Mouse (Mus musculus) CD4-positive helper T cell, adult 2 months (primary cell): ENCODE data around the gene Ints14.
A peak's percentile ranks its signal among the peaks of the same experiment; 100 is the strongest.
"Not testable (repeated sequence)": the region's sequence is repeated elsewhere in the genome, so short reads cannot be mapped to it uniquely, and the experiment has no call there.

ENCODE experiments used
- DNase-seq: peaks from one replicate; pipeline ENCODE4 v3.0.0-alpha.2; 2012; ENCODE audit warnings: low read depth, missing footprints, low spot score

Gene Ints14

DNA sequence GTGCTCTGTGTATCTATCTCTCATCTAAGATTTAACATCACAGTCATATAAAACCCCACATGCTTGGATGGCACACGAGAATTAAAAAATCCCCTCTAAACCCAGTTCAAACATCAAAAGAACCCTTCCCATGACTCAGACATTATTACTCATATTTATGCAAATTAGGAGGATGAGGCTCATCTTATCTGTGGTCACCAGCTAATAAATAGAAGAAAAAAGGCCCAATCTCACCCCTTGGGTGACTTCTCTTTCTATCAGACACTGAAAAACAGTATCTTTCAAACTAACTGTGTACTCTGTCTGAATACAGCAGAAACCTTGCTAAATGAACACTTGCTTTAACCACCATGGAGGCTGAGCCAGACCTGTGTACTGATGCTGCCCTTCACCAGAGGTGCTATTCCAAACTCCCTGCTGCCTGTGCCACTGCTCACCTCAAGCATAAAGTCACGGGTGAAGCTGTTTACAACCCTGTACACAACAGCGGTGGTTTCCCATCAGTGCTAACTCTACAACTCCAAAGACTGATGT lies 58.0 kb downstream of the Ints14 start:
- DNase-seq, result peak; percentile 50

DNA sequence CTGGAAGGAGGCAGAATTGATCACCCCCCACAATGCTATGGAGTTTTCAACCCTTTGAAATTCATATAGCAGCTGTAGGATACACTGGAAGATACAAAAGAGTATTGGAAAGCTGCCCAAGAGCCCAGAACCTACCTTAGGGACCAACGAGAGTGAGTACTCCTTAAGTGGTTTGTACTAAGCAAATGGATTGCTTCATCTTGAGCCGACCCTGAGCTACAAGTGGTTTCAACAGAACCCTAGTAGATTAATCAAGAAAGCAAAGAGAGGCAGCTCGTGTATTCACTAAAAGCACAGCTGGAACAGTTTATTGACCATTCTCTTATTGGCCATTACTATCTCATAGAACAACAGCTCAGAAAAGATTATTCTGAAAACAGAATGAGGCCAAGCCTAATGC lies 58.4 kb downstream of the Ints14 start:
- no peak for DNase-seq

DNA sequence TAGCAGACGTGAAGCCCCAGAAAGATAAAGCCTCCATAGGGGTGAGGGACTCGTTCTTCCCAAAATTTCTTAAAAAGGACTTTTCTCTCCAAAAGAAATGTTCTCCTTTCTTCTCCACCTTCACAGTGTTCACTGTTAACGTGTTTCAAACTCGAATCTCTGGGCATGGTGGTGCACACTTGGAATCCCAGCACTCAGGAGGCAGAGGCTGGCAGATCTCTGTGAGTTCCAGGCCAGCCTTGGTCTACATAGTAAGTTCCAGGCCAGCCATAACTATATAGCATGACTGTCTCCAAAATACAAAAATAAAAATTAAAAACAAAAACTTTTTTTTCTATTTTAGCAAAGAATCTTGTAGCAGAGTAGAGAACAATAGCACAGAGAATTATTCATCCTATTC lies 59.4 kb downstream of the Ints14 start:
- DNase-seq, result no peak

DNA sequence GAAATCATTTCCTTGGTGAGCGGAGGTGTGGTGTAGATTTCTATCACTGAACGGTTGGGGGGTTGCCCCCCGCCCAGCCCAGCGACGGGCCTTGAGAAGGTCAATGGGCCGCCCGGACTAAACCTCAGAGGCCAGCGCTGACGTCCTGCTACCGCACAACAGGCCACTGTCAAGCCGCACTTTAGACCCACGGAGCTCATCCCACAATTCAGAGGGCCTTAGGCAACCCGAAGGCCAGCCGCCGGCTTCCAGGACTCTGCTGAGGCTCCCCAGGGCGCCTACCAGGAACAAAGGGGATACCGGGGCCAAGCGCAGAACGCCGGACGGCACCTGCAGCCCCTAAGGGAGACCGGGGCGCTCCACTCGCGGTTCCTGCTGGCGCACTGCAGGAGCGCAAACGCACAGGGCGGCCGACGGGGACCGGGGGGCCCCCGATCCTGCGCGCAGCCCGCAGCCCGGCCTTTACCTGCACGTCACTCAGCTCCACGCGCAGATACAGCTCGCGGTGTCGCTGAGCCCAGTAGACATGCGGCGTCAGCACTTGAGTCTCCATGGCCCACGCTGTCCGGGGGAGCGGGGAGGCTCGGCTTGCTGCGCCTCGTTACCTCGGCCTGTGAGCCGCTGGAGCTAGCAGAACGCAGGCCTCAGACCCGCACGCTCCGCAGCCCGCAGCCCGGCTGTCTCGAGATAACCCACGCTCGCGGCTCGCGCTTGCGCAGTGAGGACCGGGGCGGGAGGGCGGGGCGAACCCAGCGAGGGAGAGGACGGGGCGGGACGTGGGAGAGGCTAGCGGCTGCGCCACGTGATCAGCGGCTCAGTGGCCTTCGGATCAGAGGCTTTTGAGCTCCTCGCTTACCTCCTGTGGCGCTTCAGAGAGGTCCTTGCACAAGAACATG lies 60.5 kb downstream of the Ints14 start, which contains the start of gene Hacd3:
Gene Hacd3, minus strand, starts transcription at position 703 of the 896 bp plus-strand sequence.
- DNase-seq, result peak; percentile 90

DNA sequence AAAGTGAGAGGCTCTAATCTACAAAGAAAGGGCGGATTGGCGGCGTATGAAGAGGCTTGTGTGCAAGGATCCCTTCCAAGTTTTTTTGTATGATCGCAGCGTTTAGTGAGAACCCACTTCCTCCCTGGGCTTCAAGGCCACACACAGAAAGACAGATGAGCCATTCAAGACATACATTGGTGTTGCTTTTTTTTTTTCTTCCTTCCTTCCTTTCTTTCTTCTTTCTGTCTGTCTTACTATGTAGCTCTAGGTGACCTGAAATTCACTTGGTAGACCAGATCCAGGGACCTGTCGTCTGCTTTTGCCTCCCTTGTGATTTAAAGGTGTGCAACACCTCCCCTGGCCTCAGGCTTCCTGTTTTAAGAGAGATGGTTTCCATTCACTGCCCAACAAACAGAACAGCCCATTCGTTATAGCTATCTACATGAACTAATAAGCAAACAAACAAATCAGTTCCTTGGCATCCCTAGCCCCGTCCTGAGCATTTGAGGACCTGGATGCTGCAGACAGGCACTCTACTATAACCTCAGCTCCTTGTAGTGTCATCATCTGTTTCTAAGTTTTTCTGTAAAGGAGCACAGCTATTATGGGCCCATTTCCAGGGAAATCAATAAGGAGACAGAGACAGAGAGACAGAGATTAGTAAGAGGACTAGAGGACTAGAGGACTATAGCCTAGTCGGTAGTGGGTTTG lies 61.3 kb downstream of the Ints14 start:
- DNase-seq, result no peak

DNA sequence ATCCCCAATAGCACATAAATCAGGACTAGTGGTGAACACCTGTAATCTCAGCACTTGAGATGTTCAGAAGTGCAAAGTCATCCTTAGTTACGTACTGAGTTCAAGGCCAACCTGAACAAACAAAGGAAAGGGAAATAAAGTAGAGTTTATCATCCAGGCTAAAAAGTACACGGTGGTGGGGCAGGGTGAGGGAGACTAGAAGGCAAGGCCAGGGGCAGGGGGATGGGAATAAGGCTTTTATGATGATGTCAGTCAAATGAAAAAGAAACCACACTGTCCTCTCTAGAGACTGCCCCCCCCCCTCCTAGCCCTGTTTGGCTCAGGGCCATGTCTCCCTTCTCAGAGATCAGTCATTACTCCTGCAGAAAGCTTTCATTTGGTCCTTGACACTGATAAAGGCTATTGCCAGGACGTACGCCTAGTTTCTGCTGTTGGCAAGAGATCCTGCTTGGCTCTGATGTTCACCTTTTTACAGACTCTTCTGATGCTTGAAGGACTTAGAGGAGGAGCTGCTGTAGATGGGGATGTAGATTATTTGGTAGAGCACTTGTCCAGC lies 62.0 kb downstream of the Ints14 start:
- peak; percentile 45 for DNase-seq

DNA sequence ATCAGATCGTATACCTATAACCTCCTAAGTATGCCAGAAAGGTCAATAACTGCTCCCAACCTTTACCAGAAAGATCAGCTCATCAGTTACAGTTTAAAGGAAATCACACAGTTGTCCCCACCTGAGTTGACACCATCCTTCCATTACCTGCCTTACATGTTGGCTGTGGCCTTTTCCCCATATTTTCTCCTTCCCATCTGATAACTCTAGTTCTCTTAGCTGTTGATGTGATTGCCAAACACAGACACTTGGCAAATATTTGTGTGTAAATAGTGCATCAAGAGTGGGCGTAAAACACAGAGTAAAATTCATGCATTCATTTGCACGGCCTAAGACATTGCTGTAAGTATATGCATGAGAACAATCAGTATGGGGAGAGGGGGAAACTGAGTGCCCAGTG lies 62.7 kb downstream of the Ints14 start:
- no peak for DNase-seq

DNA sequence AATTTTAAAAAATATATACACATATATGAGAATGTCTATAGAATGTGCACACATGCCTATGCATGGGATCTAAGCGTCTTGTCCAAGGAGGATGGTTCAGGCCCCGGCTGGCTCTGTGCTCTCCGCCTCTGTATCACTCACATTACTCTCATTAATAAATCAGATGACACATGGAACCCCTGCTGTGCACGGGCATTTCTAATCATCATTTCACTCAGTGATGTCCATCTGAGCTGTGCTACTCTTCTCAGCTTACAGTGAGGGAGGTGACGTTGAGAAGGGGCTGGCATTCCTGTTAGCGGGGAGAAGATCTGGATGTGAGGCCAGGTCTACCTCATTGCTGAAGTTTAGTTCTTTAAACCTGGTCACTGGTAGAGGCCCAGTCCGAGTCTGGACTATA lies 66.5 kb downstream of the Ints14 start:
- DNase-seq, result no peak

DNA sequence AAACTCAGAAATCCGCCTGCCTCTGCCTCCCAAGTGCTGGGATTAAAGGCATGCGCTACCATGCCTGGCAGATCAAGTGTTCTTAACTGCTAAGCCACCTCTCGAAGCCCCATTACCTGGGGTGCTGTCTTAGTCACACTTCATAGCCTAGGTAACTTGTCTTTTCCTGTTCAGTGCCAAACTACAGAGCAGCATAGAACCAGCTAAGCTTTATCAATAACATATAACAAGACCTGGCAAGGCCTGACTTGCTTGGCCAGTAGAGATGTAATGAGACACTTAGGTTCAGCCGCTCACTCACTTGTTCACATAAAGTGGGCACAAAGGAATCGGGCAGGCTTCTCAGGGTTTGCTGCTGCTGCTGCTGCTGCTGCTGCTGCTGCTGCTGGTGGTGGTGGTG lies 67.6 kb downstream of the Ints14 start:
- DNase-seq, result no peak

DNA sequence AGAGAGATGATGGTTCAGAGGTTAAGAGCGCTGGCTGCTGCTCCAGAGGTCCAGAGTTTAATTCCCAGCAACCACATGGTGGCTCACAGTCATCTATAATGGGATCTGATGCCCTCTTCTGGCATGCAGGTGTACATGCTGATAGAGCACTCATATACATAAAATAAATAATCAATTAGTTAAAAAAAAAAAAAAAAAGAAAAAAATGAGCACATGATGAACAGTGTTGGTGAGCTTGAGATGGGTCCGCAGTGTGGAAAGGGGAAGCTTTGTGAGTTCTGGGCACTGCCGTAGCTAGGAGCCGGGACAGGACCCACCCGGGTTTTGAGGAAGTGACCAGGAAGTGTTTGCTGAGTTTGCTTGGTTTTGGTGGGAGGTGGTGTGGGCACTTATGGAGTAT lies 70.7 kb downstream of the Ints14 start:
- DNase-seq, result not testable (repeated sequence)

DNA sequence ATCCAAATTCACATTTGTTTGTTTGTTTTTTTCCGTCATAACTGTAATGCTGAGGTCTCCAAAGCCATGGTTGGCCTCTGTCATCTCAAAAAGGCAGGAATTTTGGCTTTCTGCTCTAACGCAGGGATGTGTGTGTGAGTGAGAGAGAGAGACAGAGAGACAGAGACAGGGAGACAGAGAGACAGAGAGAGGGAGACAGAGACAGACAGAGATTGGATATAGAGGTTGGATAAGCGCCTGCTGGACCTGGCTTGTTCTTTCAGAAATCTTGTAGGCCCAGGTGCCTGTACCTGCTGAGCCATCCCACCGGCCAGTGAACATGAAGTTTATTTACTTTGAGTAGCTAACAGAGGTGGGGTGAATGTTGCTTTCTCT lies 71.2 kb downstream of the Ints14 start:
- no peak for DNase-seq

DNA sequence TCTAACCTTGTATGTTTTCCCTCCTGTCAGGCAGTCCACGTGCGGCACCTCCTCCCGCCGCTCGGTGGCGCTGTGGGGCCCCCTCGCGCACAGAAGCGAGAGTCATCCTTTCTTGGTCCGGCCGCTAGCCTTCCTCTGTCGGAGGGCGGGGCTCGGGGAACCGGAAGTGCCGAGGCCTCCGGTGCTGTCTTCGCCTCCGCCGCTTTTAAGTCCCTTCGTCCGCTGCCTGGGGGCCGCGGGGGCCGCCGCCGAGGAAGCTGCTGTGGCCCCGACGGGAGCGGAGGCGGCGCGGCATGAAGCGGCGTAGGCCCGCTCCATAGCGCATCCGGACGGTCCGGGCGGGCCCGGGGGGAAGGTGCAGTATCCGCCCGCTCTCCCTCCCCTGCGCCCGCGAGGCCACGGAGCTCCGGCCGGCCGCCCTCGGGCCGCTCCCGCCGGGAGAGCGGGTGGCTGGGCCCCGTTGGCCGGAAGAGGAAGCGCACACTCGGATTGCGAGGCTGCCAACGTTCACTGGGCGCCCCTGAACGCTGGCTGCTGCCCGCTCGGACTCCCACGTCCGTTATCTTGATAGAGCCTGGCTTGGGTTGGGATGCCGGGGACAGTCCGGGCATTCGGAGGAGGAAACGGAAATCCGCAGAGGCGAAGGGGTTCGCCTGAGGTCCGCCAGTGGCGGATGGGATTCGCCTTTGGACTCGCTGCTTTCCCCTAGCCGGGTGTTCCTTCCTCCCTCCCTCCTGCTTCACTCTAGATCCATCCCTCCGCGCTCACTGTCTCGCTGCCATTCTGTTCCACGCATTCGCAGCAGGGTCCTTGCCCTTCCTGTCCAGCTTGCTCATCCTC lies 71.8 kb downstream of the Ints14 start, which contains the start of gene Dpp8:
Gene Dpp8, plus strand, starts transcription at position 146 of the 840 bp plus-strand sequence.
- DNase-seq, result peak; percentile 95

DNA sequence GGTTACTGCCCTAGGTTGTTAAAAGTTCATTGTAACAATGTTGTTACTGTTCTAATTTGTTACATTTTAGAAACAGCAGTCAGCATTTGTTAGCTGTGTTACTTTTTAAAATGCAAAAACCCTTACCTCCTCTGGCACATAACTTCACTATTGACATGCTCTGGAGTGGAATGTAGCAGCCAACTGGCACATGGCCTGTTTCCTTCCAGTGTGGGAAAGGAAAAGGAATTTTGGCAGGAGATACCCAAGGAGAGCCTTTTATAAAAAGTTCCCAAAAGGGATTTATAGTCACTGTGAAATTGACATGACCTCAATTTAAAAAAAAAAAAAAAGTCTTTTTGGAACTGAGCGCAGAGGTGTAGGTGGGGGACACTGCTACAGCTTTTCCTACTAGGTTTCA lies 75.8 kb downstream of the Ints14 start:
- no peak for DNase-seq
